Mouse (Mus musculus) right cerebral cortex, adult 18-20 months (tissue): ENCODE data around the gene Slc25a53.
"Not testable (repeated sequence)": the region's sequence is repeated elsewhere in the genome, so short reads cannot be mapped to it uniquely, and the experiment has no call there.

ENCODE experiments used
- DNase-seq: peaks from one replicate; pipeline ENCODE4 v3.0.0; 2022; ENCODE audit warnings: mixed read lengths

Gene Slc25a53

DNA sequence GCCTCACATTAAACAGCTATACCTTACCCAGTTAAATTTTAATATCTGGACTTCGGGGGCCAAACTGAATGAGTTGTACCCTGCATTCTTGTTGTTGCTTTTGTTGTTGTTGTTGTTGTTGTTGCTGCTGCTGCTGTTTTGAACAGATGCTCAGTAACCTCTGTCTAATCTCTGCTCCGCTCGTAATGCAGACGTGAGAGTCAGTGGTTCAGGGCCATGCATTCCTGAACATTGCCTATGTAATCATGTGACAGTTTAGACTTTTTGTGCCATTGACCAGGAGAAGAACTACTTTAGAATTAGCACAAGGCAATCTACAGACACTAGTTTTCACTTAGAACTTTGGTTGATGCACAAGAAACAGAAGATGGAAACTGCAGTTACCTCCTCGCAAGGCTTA is 79.8 kb downstream of the Slc25a53 start:
- not testable (repeated sequence) for DNase-seq

- peak; percentile 83 for DNase-seq
These were observed 80.4 kb downstream of the Slc25a53 start for GRCm38 (mm10) chrX:136957583-136958279.

DNA sequence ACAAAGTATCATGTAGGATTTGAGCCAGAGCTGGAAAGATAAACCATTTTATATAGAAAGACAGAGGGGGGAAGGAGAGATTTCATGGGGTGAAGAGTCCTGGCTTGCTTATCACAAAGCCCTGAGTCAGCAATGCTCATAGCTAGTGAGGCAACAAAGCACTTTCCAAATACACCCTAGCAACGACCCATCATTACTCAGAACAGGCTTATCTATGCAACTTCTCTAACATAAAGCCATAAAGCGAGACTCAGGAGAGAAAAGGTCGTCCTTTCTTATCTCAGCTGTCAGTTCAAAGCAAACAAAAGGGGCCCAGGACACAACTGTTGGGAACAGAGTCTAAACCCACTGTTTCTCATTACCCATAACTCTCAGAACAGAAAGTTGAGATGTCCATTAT is 100.1 kb downstream of the Slc25a53 start:
- DNase-seq, result no peak
